Mouse (Mus musculus) lung, postnatal 25 days (tissue): ENCODE results near the gene Ptprcap.
A peak's percentile ranks its signal among the peaks of the same experiment; 100 is the strongest.
"Not testable (repeated sequence)": the region's sequence is repeated elsewhere in the genome, so short reads cannot be mapped to it uniquely, and the experiment has no call there.

Experiments used
- DNase-seq: peaks from one replicate; pipeline ENCODE4 v3.0.0; 2022; ENCODE audit warnings: low spot score

Gene Ptprcap

GRCm38 (mm10) chr19:4125741-4126696 is 27.4 kb upstream of the Ptprcap start, which contains the start of gene Aip:
Aip (minus strand) TSS chr19:4125858.
- peak; percentile 99 for DNase-seq

DNA sequence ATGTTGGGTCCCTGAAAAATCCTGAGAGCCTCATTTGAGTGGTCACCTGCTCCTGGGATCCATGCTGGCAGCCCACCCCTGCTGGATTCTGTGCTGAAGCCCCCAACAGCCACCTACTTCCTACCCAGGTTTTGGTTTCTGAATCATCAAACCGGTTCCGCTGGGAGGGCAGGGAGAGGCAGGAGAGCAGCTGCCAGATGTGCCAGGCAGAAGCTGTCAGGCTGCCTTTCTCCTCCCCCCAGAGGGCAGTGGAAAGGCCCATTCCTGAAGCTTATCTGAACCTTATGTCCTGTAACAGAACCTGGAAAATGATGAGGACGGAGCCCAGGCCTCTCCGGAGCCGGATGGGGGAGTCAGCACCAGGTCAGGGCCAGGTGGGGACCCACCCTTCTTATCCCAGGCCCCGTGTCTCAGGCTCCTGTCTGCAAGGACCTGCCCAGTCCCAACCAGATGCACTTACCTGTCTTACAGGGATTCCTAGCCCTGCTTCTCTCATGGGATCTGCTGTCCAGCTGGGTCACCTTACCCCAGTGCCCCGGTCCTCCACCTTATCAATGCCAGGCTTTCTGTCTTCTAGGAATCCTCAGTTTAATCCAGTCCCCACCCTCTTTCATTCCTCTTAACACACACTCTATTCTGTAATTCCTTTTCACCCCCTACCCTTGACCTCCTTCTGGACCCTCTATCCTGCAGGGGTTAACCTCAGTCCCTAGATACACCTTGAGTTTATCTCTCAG is 26.5 kb upstream of the Ptprcap start:
- peak; percentile 54 for DNase-seq

DNA sequence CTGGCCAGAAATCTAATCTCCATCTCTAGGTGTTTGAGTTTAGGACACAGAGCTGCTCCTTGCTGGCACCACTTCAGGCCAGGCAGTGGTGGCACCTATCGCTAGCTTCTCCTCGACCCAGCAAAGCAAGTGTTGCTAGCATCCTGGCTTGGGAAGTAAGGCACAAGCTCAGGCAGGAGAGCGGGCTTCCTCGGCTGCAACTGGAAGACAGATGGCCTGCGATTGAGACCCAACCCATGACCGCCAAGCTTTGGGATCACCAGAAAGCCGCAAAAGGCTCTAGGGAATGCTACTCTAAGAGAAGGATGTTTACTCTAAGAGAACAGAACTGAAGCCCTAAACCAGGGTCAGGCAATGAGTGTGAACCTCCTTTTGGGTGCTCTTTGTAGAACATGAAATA is 23.9 kb upstream of the Ptprcap start:
- DNase-seq, result no peak

DNA sequence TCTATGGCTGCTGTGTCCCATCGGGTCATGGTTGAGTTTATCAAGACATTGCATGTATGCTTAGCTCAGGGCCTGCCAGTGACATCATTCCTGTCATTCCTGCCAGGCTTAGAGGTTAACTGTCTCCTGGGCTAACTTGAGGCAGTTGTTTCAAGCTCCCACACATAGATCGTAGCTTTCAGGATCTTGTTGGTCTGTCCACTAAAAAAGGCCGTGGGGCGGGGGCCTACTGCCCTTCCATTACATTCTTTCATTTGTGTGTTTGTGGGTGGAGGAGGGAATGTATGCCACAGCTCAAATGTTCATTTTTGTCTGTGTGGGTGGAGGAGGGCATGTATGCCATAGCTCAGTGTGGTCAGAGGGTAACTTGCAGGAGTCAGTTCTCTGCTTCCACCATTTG is 23.3 kb upstream of the Ptprcap start:
- DNase-seq, result no peak

DNA sequence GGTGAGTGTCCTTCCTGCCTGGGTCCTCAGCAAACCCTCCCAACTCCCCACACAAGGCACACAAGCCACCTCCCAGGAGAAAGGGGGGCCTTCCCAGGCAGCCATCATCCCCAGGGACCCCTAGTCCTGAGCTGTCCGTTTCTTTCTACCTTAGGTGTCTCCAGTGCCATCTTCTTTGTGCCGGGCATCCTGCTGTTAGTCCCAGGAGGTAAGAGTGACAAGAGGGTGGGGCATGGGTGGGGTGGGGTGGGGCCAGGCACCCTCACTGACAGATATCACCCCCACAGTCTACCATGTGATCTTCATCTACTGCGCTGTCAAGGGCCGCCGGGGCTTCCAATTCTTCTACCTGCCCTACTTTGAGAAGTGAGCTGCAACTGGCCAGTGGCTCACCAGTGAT is 22.3 kb upstream of the Ptprcap start:
- no peak for DNase-seq

GRCm38 (mm10) chr19:4131768-4132167 is 21.6 kb upstream of the Ptprcap start:
- no peak for DNase-seq

- no peak for DNase-seq
These were observed 19.1 kb upstream of the Ptprcap start for GRCm38 (mm10) chr19:4134354-4134753.

DNA sequence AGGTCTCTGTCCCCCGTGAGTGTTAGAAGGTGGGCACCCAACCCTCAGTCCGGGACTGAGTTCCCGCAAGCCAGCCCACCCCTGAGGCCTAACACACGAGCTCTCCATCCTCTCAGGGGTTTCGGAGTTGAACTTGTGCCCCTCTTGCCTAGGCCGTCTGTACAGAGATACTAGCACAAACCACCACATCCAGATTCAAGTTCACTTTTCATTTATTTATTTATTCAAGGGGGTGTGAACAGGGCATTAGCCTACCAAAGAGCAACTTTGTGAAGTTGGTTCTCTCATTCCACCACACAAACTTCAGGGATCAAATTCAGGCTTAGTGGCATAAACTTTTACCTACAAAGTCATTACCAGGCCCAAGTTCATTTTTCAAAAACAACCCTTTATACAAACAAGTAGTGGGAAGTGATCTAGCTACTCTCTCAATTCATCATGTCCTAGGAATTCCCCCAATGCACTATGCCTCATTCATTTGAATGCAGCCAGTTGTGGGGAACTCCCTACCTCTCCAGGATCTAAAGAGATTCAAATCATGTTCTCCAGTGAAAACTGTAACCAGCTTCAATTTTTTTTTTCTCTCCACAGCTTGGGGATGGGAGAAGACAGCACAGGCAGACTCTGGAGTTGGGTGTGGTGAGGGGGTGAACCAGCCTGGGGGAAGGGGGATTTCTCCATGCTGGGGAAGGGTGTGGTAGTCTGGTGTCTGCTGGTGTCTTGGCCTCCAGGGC is 18.0 kb upstream of the Ptprcap start:
- not testable (repeated sequence) for DNase-seq

DNA sequence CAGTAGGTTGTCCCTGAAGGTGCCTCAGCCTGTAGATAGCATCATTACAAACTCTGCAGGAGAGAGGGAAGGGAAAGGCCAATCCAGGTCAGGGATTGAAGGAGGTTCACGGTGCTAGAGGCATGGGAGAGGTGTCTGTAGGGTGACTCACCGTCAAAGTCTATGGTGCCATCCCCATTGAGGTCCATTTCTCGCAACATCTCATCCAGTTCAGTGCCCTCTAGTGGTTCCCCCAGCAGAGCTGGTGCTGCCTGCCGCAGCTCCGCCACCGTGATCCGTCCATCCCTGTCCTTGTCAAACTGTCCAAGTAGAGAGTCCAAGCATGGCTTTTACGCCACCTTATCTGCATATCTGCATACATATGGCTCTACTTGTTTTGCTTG is 17.4 kb upstream of the Ptprcap start:
- not testable (repeated sequence) for DNase-seq

- DNase-seq, result no peak
These were observed 16.9 kb upstream of the Ptprcap start for GRCm38 (mm10) chr19:4136463-4136862.

DNA sequence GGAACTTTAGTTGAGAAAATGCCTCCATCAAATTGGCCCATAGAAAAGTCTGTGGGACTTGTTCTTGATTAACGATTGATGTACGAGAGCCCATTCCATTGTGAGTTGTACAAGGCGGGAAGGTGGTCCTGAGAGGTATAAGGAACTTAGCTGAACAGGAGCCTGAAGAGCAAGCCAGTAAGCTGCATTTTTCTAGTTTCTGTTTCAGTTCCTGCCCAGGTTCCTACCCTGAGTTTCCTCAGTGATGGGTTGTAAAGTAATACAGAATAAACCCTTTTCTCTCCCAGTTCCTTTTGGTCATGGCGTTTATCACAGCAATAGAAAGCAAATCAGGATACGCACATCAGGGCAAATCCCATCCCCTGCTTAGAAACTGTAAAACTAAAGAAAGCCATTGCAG is 15.5 kb upstream of the Ptprcap start:
- no peak for DNase-seq

DNA sequence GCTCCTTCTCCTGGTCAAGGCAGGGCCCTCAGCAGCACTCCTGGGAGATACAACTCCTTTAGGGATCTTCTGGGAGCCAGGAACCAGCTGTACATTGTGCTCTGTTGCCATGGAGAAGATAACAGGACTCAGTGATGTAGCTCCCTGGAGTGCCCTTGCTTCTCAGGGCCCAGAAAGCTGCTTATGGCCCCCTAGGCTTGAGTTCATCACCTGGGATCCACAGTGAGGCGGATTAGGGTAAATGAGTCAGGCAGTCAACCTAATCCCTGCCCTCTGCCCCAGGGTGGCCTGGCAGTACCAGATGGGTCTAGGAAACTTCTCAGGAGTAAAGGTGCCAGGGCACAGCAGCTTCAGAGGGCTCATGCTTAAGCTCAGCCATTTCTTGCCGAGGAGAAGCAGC is 14.0 kb upstream of the Ptprcap start, which contains the start of gene Gpr152:
TSS of gene Gpr152 (plus strand) at position 342 of the 400 bp plus-strand sequence.
- DNase-seq, result no peak

DNA sequence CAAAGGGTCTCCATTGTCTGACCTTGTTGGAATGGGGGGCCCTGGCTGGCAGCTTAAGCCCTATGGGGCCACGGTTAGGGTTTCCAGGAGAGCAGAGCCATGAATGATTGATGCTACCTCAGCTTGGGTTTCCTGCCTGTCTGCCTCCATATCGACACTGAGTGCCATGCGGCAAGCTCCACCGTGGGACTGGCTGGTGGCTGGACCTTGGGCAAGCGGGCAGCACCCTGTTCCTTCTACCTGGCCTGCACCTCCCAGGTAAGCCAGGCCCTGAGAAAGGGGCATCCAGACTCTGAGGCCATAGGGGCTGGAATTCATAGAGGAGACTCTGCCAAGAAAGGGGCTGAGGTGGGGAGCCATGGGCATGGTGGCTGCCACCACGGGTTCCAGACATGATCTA is 13.3 kb upstream of the Ptprcap start:
- DNase-seq, result no peak

GRCm38 (mm10) chr19:4142416-4143173 is 10.8 kb upstream of the Ptprcap start:
- DNase-seq, result no peak

- DNase-seq, result no peak
These were observed 9.6 kb upstream of the Ptprcap start, which contains the start of gene Cabp4 for GRCm38 (mm10) chr19:4143759-4144268. Cabp4 (minus strand) TSS chr19:4144033.

DNA sequence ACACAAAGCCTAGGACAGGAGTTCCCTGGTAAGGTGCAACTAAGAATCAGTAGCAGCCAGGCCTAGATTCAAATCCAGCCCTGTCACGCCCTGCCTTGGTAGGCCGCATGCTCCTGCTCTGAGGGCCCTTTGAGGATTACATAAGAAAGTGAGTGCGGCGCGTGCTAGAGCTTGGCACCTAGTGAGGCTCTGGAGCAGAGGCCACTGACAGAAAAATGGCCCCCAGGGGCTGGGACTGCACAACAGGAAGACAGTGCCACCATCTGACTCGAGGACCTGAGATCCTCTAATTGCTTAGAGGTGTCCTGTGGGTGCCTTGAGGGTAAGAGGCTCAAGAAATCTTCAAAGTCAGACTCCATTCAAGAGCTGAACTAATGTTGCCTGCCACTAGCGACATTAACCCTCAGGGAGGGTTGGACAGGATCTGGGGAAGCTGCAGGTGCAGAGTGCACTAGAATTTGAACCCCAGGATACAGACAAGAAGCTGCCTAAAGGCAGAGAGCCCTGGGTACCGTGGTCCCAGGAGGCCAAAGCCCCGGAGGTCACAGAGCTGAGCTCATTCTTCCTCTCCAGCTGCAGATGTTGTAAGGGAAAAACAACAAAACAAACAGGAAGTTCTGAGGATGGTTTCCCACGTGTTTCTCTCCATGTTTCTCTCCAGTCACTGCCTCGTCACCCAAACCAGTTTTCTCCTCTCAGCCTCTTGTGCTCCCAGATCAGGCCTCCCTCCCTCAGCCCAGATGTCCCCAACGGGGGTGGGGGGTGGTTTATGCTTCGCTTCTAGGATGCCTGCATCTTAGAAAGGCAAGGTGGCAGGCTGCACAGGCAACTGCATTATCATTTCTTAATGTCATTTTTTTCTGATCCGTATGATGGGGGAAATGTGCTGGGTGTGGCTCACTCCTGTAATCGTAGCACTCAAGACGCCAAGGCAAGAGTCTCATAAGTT is 8.6 kb upstream of the Ptprcap start:
- no peak for DNase-seq

GRCm38 (mm10) chr19:4145936-4146335 is 7.5 kb upstream of the Ptprcap start:
- DNase-seq, result no peak

- DNase-seq, result no peak
These were observed 6.9 kb upstream of the Ptprcap start for GRCm38 (mm10) chr19:4146366-4147021.

GRCm38 (mm10) chr19:4147022-4147405 is 6.4 kb upstream of the Ptprcap start:
- no peak for DNase-seq
